Mouse (Mus musculus): ENCODE data around the gene Copb2. TPM values are rescaled to one million over a fixed set of nuclear protein-coding genes. Genes with fewer than 3 reads are reported as not detected.

Gene Copb2
- polyA plus RNA-seq, 1 experiment from 2014 or later: 119 TPM

GRCm38 (mm10) chr9:98604896-98605295 lies 41.4 kb downstream of the Copb2 start:
- ATAC-seq: no peak
- Histone ChIP-seq H3K36me3 (ENCODE audit: control insufficient read depth, insufficient read depth, low read length) (no peaks in the 10 kb centered on the region), H3K27ac (ENCODE audit: low read length) (no peak overlapping the region), H3K27me3 (ENCODE audit: control insufficient read depth, insufficient read depth, low read depth, low read length) (no peaks in the 10 kb centered on the region), H3K9me3 (replicated peaks; ENCODE audit: control insufficient read depth, low read length, poor library complexity, severe bottlenecking) (no peaks in the 10 kb centered on the region), H3K4me3 (ENCODE audit: low read depth, low read length) (no peak overlapping the region), H3K4me1 (ENCODE audit: control insufficient read depth, insufficient read depth, low read length) (peaks cover 14% of the 10 kb centered on the region), H3K4me2 (ENCODE audit: low read length) (no peak overlapping the region), H3K9ac (ENCODE audit: low read depth, low read length) (no peak overlapping the region)
- WGBS: 69% methylated on average over 4 of the region's 4 CpGs

- no peaks in the 10 kb centered on the region for H3K27me3 ChIP-seq (ENCODE audit: control insufficient read depth, insufficient read depth, low read depth, low read length)
- ATAC-seq: no peak
- H3K4me1 ChIP-seq (ENCODE audit: control insufficient read depth, insufficient read depth, low read length): no peaks in the 10 kb centered on the region; the same call in 1 of the 2 replicates
- H3K4me3 ChIP-seq (ENCODE audit: low read depth, low read length): no peak overlapping the region
- no peak overlapping the region for H3K9ac ChIP-seq (ENCODE audit: low read depth, low read length)
- WGBS: 52% methylated on average over 3 of the region's 3 CpGs
- no peaks in the 10 kb centered on the region for H3K36me3 ChIP-seq (ENCODE audit: control insufficient read depth, insufficient read depth, low read length)
- H3K9me3 ChIP-seq (replicated peaks; ENCODE audit: control insufficient read depth, low read length, poor library complexity, severe bottlenecking): no peaks in the 10 kb centered on the region
- no peak overlapping the region for H3K4me2 ChIP-seq (ENCODE audit: low read length)
- no peak overlapping the region for H3K27ac ChIP-seq (ENCODE audit: low read length)
Observed at GRCm38 (mm10) chr9:98628480-98628879, 65.0 kb downstream of the Copb2 start.

- 64% methylated on average over 13 of the region's 13 CpGs for WGBS
Observed at GRCm38 (mm10) chr9:98633287-98634162, 70.0 kb downstream of the Copb2 start.

More at GRCm38 (mm10) chr9:98633287-98634162, 70.0 kb downstream of the Copb2 start:
- no peak overlapping the region for H3K4me3 ChIP-seq (ENCODE audit: low read depth, low read length)
- ATAC-seq: no peak
- no peak overlapping the region for H3K9ac ChIP-seq (ENCODE audit: low read depth, low read length)
- H3K4me1 ChIP-seq (ENCODE audit: control insufficient read depth, insufficient read depth, low read length): no peaks in the 10 kb centered on the region; the same call in 1 of the 2 replicates
- H3K27ac ChIP-seq (ENCODE audit: low read length): no peak overlapping the region
- H3K9me3 ChIP-seq (replicated peaks; ENCODE audit: control insufficient read depth, low read length, poor library complexity, severe bottlenecking): no peaks in the 10 kb centered on the region
- H3K36me3 ChIP-seq (ENCODE audit: control insufficient read depth, insufficient read depth, low read length): no peaks in the 10 kb centered on the region
- H3K27me3 ChIP-seq (ENCODE audit: control insufficient read depth, insufficient read depth, low read depth, low read length): no peaks in the 10 kb centered on the region
- no peak overlapping the region for H3K4me2 ChIP-seq (ENCODE audit: low read length)

Other genes starting within 250 kb of the Copb2 start
- 20.0 and 20.1 TPM in 2 replicates for gene Rbp1, start 140.8 kb upstream of the Copb2 start, polyA plus RNA-seq (2015; fragmentation: Nextera tagmentation; extraction: Ambion mirVana)
- gene Rbp2, start 77.6 kb upstream of the Copb2 start, polyA plus RNA-seq (2015; fragmentation: Nextera tagmentation; extraction: Ambion mirVana): not detected in 2 replicates
- gene Mrps22, start 37.9 kb downstream of the Copb2 start, polyA plus RNA-seq (2015; fragmentation: Nextera tagmentation; extraction: Ambion mirVana): 50.4 and 54.1 TPM in 2 replicates

Measured in midbrain, embryonic 16.5 days (tissue).